Mouse (Mus musculus) E14TG2a.4 (cell line): ENCODE measurements around the gene Lat2.

ENCODE experiments used
- CTCF ChIP-seq: conservative IDR thresholded peaks from 2 replicates; pipeline ENCODE4 v1.5.1; 2014; ENCODE audit warnings: low read length
- NANOG ChIP-seq: IDR thresholded peaks from 2 replicates; pipeline ENCODE4 v1.6.1; 2014; ENCODE audit warnings: borderline replicate concordance, low read length, mixed read lengths
- POU5F1 ChIP-seq: IDR thresholded peaks from 2 replicates; pipeline ENCODE4 v1.6.1; 2014; ENCODE audit warnings: low read length, borderline replicate concordance

- TF ChIP-seq POU5F1 (no peak), CTCF (no peak), NANOG (no peak)
Measured at GRCm38 (mm10) chr5:134593093-134593492, 21.7 kb downstream of the Lat2 start.
